Mouse (Mus musculus) hindbrain, postnatal 0 days (tissue): ENCODE results near the gene Pigw. TPM values are rescaled to one million over a fixed set of nuclear protein-coding genes. Genes with fewer than 3 reads are reported as not detected.

Source experiments
- ATAC-seq: fragments of 200-750 bp; cut with Nextera tagmentation; 2 replicates; pipeline ENCODE4 v1.8.0; 2017; ENCODE audit warnings: mild to moderate bottlenecking, moderate TSS enrichment, moderate library complexity
- DNase-seq: peaks from one replicate; pipeline ENCODE4 v3.0.0-alpha.2; 2015; ENCODE audit warnings: low spot score
- H3K27ac ChIP-seq: fragments of 300-500 bp; sonication (generic); 2 replicates; pipeline ENCODE4 v1.5.1; 2014; ENCODE audit warnings: mild to moderate bottlenecking
- H3K27me3 ChIP-seq: fragments of 300-500 bp; sonication (generic); 2 replicates; pipeline ENCODE4 v1.6.1; 2014; ENCODE audit warnings: low read length, mixed read lengths; ENCODE audit not compliant: insufficient read depth
- H3K36me3 ChIP-seq: fragments of 300-500 bp; sonication (generic); 2 replicates; pipeline ENCODE4 v1.6.1; 2014; ENCODE audit warnings: low read length, mixed read lengths; ENCODE audit not compliant: insufficient read depth
- H3K4me1 ChIP-seq: fragments of 300-500 bp; sonication (generic); 2 replicates; pipeline ENCODE4 v1.6.1; 2014; ENCODE audit warnings: antibody characterized with exemption, low read length, mixed read lengths; ENCODE audit not compliant: insufficient read depth
- H3K4me2 ChIP-seq: fragments of 300-500 bp; sonication (generic); 2 replicates; pipeline ENCODE4 v1.6.1; 2014; ENCODE audit warnings: low read depth, mild to moderate bottlenecking, low read length, moderate library complexity, mixed read lengths
- H3K4me3 ChIP-seq: fragments of 300-500 bp; sonication (generic); 2 replicates; pipeline ENCODE4 v1.5.1; 2014; ENCODE audit warnings: low read length
- H3K9ac ChIP-seq: fragments of 300-500 bp; sonication (generic); replicated peaks from 2 replicates; pipeline ENCODE4 v1.6.1; 2014; ENCODE audit warnings: mild to moderate bottlenecking, low read length, moderate library complexity, mixed read lengths
- H3K9me3 ChIP-seq: fragments of 300-500 bp; sonication (generic); 2 replicates; pipeline ENCODE4 v1.6.1; 2016; ENCODE audit warnings: low read length, mixed read lengths
- CTCF ChIP-seq: IDR thresholded peaks from 2 replicates; pipeline ENCODE4 v1.5.1; 2016; ENCODE audit warnings: antibody characterized with exemption, control low read depth, low read depth
- WGBS: fragments of 180-500 bp; shearing (Covaris S2); extraction: QIAGEN DNeasy Blood & Tissue Kit; methylation state at CpG from one replicate; pipeline ENCODE4 v1.1.7; 2014; 5-methylcytosine and 5-hydroxymethylcytosine counted together
- polyA plus RNA-seq: library from polyadenylated mRNA; unstranded; fragments of >200 nt; fragmentation: Nextera tagmentation; extraction: Ambion mirVana; gene quantifications from 2 replicates; pipeline ENCODE4 v1.2.1, GENCODE M21; 2015
- total RNA-seq: library from RNA; depleted of rRNA; stranded (reverse); fragments of >200 nt; gene quantifications from 2 replicates; pipeline ENCODE4 v1.2.3, GENCODE M21; 2014

Gene Pigw
- total and polyA plus RNA-seq, 2 experiments from 2014 or later, result 1.6 to 1.9 TPM

- no peak overlapping the region for H3K27ac ChIP-seq
- H3K36me3 ChIP-seq, result peaks cover 51% of the 10 kb centered on the region
- WGBS, result 94% methylated on average over 7 of the region's 7 CpGs
- DNase-seq, result no peak
- no peak for ATAC-seq
- no peak for TF ChIP-seq CTCF
- H3K27me3 ChIP-seq, result no peaks in the 10 kb centered on the region
- H3K4me3 ChIP-seq, result no peak overlapping the region
- H3K4me2 ChIP-seq, result no peak overlapping the region
- H3K4me1 ChIP-seq, result no peaks in the 10 kb centered on the region
- H3K9ac ChIP-seq, result no peak overlapping the region
- H3K9me3 ChIP-seq, result no peaks in the 10 kb centered on the region
Measured at GRCm38 (mm10) chr11:84891705-84892104, 11.6 kb upstream of the Pigw start.

- Histone ChIP-seq H3K27me3 (no peaks in the 10 kb centered on the region), H3K4me2 (no peak overlapping the region), H3K27ac (no peak overlapping the region), H3K9me3 (no peaks in the 10 kb centered on the region), H3K4me3 (no peak overlapping the region), H3K36me3 (peaks cover 60% of the 10 kb centered on the region), H3K4me1 (no peaks in the 10 kb centered on the region), H3K9ac (no peak overlapping the region)
- DNase-seq (no peak), ATAC-seq (no peak)
- TF ChIP-seq CTCF, result no peak
- WGBS, result 98% methylated on average over 2 of the region's 2 CpGs
Measured at GRCm38 (mm10) chr11:84889492-84889891, 9.4 kb upstream of the Pigw start.

- ATAC-seq (no peak), DNase-seq (no peak)
- no peak for TF ChIP-seq CTCF
- Histone ChIP-seq H3K27ac (no peak overlapping the region), H3K9ac (no peak overlapping the region), H3K4me3 (no peak overlapping the region), H3K4me1 (no peaks in the 10 kb centered on the region), H3K9me3 (no peaks in the 10 kb centered on the region), H3K4me2 (no peak overlapping the region), H3K36me3 (peaks cover 60% of the 10 kb centered on the region), H3K27me3 (no peaks in the 10 kb centered on the region)
- WGBS, result 95% methylated on average over 8 of the region's 8 CpGs
Measured at GRCm38 (mm10) chr11:84888025-84888424, 7.9 kb upstream of the Pigw start.

- TF ChIP-seq CTCF, result no peak
- H3K27me3 ChIP-seq, result no peaks in the 10 kb centered on the region
- 87% methylated on average over 11 of the region's 11 CpGs for WGBS
- no peak overlapping the region for H3K27ac ChIP-seq
- no peak overlapping the region for H3K9ac ChIP-seq
- H3K9me3 ChIP-seq, result no peaks in the 10 kb centered on the region
- H3K36me3 ChIP-seq, result peaks cover 52% of the 10 kb centered on the region
- no peak for DNase-seq
- no peaks in the 10 kb centered on the region for H3K4me1 ChIP-seq
- no peak overlapping the region for H3K4me2 ChIP-seq
- ATAC-seq, result no peak
- no peak overlapping the region for H3K4me3 ChIP-seq
Measured at GRCm38 (mm10) chr11:84886767-84887511, 6.9 kb upstream of the Pigw start.

GRCm38 (mm10) chr11:84886236-84886635 is 6.2 kb upstream of the Pigw start:
- Histone ChIP-seq H3K27ac (no peak overlapping the region), H3K27me3 (no peaks in the 10 kb centered on the region), H3K9ac (no peak overlapping the region), H3K36me3 (peaks cover 45% of the 10 kb centered on the region), H3K4me3 (no peak overlapping the region), H3K9me3 (no peaks in the 10 kb centered on the region), H3K4me1 (0 out of 2 replicates have a peak, but pooled peaks cover 2% of the 10 kb centered on the region), H3K4me2 (no peak overlapping the region)
- TF ChIP-seq CTCF, result no peak
- ATAC-seq (no peak), DNase-seq (no peak)
- WGBS, result 95% methylated on average over 5 of the region's 5 CpGs

- Histone ChIP-seq H3K4me2 (no peak overlapping the region), H3K36me3 (peaks cover 40% of the 10 kb centered on the region), H3K27ac (no peak overlapping the region), H3K9me3 (no peaks in the 10 kb centered on the region), H3K4me3 (no peak overlapping the region), H3K27me3 (no peaks in the 10 kb centered on the region), H3K4me1 (peaks cover 8% of the 10 kb centered on the region; the same call in 1 of the 2 replicates), H3K9ac (no peak overlapping the region)
- no peak for DNase-seq
- TF ChIP-seq CTCF, result no peak
- no peak for ATAC-seq
- 85% methylated on average over 4 of the region's 4 CpGs for WGBS
Measured at GRCm38 (mm10) chr11:84885238-84885637, 5.2 kb upstream of the Pigw start.

- Histone ChIP-seq H3K27ac (no peak overlapping the region), H3K9ac (no peak overlapping the region), H3K4me3 (no peak overlapping the region), H3K4me2 (no peak overlapping the region), H3K9me3 (no peaks in the 10 kb centered on the region), H3K4me1 (peaks cover 8% of the 10 kb centered on the region; the same call in 1 of the 2 replicates), H3K36me3 (peaks cover 29% of the 10 kb centered on the region; the same call in 1 of the 2 replicates), H3K27me3 (no peaks in the 10 kb centered on the region)
- no peak for TF ChIP-seq CTCF
- DNase-seq, result no peak
- no peak for ATAC-seq
- WGBS, result 96% methylated on average over 7 of the region's 7 CpGs
Measured at GRCm38 (mm10) chr11:84882346-84882745, 2.3 kb upstream of the Pigw start.
